Mouse (Mus musculus) layer of hippocampus, adult 18-20 months (tissue): ENCODE data around the gene Cabp2. TPM values are rescaled to one million over a fixed set of nuclear protein-coding genes. Genes with fewer than 3 reads are reported as not detected.
"Not testable (repeated sequence)": the region's sequence is repeated elsewhere in the genome, so short reads cannot be mapped to it uniquely, and the experiment has no call there.

ENCODE experiments used
- DNase-seq, 2 experiments: peaks; one replicate each; pipeline ENCODE4 v3.0.0; 2022; ENCODE audit warnings: low spot score in 2 of 2
- long read RNA-seq: library from polyadenylated mRNA; stranded (forward); transcript quantifications from one replicate; pipeline ENCODE4 v2.0.0, GENCODE M21; 2021
- total RNA-seq, 2 experiments: library from RNA; stranded (reverse); gene quantifications; 2 replicates each; pipeline ENCODE4 v1.2.3; 2021

Gene Cabp2
- not detected for total RNA-seq
- long read RNA-seq: 0 reads

DNA sequence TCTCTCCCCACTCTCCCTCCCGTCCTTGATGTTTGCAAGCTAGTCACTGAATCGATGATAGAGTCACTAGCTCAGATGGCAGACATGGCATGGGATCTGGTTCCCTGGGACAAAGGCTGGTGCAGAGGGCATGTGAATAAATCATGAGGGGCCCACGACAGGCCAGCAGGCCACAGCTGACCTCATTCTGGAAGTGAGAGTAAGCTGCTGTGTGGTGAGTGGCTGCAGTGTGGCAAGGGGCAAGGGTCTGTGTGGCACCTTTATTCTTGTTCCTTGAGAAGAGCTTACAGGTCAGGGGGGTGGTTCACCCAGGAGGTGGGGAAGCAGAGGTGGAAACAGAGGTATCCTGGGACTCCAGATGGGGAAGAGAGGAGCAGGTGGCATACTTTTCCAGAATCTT lies at the start of gene Cabp2:
Gene Cabp2, plus strand, starts transcription at position 185 of the 400 bp plus-strand sequence.
- DNase-seq: no peak

DNA sequence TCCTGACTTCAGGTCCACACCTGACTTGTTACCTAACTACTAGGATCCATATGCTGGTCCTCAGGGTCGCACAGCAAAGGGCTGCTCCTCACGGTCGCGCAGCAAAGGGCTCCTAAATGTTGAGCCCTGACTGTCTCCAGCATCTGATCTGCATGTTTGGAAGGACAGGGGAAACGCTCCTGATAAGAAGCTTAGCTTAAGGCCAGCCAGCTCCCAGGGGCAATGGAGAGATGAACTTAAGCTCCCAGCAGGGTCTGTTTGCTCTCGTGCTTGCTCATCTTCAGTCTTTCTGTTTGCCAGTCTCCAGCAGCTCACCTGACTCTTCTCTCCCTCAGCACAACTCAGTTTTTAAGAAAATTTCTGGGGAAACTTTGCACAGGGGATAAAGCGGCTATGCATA lies 48.7 kb upstream of the Cabp2 start:
- DNase-seq: no peak

DNA sequence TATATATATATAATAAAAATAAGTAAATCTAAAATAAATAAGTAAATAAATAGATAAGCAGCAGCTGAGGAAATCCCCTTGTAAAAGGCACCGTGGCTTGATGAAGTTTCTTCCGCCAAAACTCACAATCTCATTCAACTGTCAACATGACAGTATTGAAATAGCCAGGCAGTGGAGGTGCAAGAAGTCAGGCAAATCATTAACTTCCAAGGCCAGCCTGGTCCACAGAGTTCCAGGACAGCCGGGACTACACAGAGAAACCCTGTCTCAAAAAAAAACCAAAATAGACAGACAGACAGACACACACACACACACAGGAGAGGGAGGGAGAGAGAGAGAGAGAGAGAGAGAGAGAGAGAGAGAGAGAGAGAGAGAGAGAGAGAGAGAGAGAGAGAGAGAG lies 48.1 kb upstream of the Cabp2 start:
- DNase-seq: no peak

DNA sequence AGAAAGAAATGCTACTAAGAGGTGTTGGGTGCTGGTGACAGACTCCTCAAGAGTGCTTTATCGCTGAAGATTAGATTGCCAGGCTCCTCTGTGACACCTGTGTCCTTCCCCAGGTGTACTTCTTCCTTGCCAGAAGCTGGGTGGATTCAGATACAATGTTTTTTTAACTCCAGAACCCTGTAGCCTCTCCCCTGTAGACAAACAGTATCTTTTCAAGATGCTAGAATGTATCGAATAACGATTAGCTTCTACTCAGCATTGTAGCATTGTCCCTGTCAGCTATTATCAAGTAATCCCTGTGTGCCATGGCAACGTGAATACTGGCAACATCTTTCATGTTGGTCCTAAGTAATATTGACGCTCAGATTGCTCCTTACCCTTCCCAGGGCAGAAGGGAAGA lies 47.6 kb upstream of the Cabp2 start:
- no peak for DNase-seq

DNA sequence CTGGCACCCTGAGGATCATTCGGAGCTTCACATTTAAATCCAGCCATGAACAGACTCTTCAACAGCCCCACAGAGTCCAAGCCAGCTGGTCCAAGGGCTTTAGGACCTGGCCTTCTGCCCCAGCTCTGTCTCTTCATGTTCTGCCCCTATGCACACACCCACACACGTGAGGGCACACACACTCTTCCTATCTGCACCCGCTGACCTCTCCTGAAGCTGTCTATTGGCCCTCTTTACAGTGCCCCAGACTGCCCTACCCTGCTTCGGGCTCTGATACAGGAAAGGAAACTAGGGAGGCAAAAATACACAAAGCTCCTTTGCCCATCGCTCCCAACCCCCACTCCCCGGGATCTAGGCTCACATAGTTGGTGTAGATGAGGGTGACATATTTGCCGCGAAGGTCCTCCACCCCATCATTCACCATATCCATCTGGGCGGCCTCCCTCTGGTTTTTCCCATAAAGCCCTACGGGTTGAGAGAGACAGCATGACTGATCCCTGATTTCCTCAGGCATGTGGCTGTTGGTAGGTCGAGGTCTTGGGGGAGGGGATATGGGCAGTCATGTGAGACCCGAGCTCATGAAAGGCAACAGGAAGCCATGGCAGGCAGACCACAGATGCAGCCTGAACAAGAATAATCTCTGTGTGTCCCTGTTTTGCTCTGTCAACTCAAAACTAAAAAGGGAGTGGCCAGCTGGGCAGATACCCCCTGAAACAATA lies 44.9 kb upstream of the Cabp2 start:
- DNase-seq: no peak

DNA sequence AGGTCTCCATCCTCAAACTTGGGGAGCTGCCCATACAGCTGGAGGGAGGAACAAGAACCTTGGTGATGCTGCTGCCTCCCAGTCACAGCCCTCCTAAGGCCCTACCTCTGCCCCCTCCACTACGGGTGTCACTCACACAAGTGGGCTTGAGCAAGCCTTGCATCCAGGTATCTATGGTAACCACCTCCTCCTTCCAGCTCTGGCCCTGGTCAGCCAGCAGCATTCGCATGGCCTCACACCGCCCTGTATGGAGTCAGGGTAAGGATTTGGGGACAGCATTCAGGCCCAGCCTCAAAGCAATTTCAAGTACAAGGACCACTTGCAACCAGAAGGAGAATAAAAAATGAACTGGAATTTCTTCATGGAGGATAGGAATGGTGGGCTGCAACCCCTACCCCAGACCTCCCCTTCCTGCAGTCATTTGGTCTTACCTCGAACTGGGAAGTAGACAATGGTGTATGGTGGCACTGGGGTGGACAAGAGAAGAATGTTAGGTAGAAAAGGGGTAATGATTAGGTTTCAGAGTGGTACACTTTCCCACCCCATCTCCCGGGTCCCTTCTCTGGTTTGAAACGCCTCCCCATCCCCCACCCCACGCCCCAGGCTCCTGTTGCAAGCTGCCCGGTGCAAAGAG lies 44.1 kb upstream of the Cabp2 start:
- DNase-seq: not testable (repeated sequence)

DNA sequence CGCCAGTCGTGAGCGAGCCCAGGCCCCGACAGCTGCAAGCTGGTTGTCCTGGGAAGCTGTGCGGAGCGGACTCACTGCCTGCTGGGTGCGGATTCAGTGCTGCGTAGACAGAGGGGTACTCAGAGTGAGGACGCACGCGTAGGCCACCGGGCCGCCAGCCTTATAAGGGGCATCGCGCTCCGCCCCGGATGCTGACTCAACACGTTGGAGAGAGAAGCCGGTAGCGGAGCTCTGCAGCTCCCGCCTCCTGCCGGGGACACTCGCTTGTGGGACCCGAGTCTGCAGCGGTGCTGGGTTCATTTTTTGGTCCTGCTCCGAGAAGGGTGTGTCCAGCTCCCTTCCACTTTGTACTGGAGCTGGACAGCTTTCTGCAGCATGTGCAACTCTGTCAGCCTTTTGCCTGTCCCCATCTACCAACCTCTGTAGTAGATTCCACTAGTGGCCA lies 43.6 kb upstream of the Cabp2 start, which contains the start of gene Gstp1:
Gene Gstp1, minus strand, starts transcription at position 198 of the 445 bp plus-strand sequence.
- peak; percentile 89 to 94 for DNase-seq

DNA sequence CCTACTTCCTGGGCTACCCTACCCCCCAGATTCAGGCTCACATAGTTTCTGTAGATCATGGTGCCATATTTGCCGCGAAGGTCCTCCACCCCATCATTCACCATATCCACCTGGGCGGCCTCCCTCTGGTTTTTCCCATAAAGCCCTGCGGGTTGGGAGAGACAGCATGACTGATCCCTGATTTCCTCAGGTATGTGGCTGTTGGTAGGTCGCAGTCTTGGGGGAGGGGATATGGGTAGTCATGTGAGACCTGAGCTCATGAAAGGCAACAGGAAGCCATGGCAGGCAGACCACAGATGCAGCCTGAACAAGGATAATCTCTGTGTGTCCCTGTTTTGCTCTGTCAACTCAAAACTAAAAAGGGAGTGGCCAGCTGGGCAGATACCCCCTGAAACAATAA lies 40.4 kb upstream of the Cabp2 start:
- not testable (repeated sequence) for DNase-seq

DNA sequence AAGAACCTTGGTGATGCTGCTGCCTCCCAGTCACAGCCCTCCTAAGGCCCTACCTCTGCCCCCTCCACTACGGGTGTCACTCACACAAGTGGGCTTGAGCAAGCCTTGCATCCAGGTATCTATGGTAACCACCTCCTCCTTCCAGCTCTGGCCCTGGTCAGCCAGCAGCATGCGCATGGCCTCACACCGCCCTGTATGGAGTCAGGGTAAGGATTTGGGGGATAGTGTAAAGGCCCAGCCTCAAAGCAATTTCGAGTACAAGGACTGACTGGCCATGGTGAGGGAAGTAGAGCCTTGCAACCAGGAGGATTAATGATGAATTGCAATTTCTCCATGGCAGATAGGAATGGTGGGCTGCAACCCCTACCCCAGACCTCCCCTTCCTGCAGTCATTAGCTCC lies 39.9 kb upstream of the Cabp2 start:
- DNase-seq: not testable (repeated sequence)

DNA sequence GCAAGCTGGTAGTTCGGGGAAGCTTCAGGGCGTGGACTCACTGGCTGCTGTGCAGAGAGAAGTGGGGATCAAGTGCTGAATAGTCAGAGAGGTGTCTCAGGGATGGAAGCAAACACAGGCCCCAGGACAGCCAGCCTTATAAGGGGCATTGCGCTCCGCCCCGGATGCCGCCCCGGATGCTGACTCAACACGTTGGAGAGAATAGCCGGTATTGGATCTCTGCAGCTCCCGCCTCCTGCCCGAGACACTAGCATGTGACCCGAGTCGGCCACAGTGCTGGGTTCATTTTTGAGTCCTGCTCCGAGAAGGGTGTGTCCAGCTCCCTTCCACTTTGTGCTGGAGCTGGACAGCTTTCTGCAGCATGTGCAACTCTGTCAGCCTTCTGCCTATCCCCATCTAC lies 39.3 kb upstream of the Cabp2 start:
- DNase-seq: no peak

DNA sequence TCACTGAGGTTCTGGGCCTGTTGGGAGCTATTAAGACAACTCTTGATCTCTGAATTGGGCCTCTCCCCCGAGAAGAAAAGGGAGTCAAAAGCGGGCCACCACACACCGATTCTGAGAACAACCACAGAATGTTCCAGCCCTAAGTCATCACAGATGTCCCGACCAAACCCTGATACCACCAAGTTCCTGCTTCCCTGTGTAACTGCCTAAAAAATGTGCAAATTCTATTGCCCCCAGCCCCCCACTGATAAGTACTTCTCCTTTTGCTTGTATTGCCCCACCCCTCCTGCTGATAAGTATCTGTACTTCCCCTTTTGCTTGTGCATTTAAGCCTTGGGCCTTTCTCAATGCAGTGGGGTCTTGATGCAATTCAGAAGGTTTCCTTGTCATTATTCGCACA lies 37.3 kb upstream of the Cabp2 start:
- DNase-seq: not testable (repeated sequence)

DNA sequence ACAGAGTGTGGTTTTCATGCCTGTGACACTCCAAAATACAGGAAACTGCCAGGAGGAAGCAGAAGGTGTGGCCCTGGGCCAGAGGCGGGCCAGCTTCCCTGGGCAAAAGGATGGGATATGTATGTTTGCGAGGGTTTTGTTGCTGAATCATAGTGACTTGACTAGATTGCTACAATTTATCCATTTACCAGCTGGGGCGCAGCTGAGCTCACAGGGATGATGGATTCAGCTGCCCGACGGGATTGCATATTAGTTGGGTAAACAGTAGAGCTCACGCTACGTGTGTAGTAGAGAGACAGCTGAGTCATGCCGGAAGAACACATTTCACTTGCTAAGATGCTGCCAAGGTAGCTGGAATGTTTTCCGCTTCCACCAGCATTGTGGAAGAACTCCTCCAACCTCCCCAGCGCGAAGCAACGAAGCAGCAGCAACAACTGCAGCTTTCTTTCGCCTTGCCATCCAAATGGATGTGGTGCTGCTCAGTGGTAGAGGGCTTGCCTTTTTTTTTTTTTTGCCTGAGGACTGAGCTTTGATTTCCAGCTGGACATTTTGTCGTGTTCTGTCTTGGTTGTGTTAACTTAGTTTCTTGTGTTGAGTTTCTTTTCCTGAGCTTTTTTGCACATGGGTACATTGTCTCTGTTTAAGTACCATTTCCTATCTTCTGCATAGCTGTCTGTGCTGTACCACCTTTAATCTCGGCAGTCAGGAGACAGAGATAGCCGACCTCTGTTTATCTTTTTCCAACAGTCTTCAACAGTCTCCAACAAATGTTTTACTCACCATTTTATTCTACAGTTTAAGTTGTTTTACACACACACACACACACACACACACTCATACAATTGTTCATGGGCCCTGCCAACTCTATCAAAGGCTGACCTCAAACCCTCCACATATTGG lies 35.2 kb upstream of the Cabp2 start, which contains the start of gene Gstp2:
Gene Gstp2, minus strand, starts transcription at position 58 of the 900 bp plus-strand sequence.
- DNase-seq: peak; percentile 79 to 91

DNA sequence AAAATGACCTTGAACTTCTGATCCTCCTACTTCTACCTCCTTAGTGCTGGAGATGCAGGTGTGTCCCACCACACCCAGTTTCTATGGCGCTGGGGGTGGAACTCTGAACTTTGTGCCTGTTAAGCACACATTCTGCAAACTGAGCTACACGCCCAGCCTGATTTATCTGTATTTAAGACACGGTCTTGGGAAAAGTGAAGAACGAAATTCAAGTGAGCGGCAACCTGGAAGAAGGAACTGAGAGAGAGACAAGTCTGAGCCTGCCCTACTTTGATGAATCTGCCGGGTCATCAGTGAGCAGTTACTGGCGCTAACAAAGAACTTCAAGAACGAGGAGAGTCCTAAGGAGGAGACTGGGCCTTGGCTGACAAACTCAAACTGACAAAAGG lies 34.5 kb upstream of the Cabp2 start:
- no peak for DNase-seq

DNA sequence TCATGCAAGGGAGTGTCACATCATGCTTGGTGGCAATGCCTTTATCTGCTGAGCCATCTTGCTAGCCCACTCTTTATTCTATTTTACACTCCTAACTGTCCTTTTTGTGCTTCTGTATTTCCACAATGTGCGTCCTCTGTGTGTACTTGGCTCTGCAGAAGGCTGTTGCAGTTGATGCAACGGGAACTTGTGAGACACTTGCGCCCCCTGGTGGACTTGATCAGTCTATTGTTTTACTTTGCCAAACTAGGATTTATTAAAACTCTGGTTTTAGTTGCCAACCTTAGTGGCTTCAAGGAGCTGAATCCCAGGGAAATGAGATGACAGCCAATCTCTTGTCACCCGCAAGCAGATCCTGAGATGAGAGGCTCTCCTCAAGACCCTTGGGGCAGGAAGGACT lies 33.5 kb upstream of the Cabp2 start:
- DNase-seq: peak in 1 of 2 experiments; percentile 81

DNA sequence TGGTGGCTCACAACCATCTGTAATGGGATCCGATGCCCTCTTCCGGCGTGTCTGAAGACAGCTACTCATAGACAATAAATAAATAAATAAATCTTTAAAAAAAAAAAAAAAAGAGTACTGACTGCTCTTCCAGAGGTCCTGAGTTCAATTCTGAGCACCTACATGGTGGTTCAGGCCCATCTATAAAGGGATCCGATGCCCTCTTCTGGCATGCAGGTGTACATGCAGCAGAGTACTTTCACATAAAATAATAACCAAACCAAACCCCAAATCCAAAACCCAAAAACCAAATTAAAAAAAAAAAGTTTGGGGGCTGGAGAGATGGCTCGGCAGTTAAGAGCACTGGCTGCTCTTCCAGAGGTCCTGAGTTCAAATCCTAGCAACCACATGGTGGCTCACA lies 32.3 kb upstream of the Cabp2 start:
- DNase-seq: not testable (repeated sequence)

DNA sequence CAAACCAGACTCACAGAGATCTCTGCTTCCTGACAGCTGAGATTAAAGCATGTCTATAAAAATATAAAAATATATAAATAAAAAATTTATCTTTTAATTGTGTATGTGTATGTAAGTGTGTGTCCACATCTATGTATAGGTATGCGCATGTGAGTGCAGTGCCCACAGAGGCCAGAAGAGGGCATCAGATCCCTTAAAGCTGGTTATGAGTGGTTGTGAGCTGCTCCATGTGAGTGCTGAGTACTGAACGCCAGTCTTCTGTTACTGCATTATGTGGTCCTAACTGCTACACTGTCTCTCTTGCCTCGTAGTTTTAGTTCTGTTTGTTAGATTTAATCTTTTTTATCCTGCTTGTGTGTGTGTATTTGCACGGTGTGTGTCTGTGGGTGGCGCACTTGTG lies 30.4 kb upstream of the Cabp2 start:
- DNase-seq: no peak

DNA sequence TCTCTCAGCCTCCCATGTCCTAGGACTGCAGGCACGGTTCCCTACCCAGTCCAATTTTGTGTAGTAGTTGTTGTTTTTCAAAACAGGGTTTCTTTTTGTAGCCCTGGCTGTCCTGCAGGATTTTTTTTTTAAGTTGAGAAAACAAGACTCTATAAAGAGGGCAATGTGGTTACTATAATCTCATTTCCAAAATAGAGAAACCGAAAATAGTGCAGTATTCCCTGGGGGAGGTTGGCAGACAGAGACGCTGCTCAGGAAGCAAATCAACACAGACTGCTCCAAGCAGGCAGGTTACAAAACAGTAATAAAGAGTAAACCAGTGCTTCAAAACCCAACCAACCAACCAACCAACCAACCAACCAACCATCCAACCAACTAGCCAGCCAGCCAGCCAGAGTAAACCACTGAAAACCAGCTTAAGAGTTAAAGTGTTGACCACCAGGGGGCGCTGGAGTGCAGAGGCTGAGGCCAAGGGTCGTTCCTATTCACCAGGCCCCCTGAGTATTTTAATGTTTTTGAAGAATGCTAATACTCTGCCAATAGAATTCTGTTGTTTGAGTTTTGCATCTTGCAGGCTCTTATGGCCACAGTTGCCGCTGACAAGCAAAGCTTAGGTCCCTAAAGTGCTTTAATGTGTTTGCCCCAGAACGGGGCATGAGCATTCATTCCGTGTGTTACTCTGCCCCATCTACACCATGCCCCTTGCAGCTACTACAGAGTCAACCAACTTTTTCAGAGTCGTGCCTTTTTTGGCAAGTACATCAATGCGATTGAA lies 29.4 kb upstream of the Cabp2 start:
- DNase-seq: peak in 1 of 2 experiments; percentile 54

DNA sequence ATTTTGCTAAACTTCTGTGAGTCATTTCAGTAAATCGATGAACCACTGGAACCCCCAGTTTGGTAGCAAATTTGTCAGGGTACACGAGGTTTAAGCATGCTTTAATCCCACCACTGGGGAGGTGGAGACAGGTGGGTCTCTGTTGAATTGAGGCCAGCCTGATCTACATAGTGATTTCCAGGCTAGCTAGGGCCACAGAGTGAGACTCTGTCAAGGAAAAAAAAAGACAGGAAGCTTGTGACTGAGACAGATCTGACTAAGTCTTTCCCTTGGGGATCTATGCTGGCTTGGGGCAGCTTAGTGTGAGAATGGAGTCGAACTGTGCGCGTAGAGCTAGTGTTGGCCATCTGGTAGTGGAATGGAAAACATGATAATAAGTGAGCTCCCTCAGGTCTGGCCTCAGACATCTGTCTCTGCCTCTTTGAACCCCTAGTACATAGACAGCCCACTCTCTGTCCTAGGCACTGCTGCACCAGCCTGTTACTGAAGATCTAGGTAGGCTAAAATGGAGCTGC lies 28.8 kb upstream of the Cabp2 start:
- DNase-seq: no peak

DNA sequence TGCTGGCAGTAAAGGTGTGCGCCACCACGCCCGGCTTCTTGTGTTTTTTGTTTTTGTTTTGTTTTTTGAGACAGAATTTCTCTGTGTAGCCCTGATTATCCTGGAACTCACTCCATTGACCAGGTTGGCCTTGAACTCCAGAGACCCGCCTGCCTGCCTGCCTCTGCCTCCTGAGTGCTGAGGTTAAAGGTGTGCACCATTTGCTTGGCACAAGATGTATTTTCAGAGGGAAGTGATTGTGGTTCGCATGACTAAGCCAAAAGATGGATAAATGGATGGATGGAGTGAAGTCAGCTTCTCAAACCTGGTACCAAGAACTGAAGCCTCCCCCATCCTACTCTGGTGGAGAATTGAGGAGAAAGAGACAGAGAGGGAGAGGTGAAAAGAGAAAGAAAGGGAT lies 26.8 kb upstream of the Cabp2 start:
- DNase-seq: no peak

DNA sequence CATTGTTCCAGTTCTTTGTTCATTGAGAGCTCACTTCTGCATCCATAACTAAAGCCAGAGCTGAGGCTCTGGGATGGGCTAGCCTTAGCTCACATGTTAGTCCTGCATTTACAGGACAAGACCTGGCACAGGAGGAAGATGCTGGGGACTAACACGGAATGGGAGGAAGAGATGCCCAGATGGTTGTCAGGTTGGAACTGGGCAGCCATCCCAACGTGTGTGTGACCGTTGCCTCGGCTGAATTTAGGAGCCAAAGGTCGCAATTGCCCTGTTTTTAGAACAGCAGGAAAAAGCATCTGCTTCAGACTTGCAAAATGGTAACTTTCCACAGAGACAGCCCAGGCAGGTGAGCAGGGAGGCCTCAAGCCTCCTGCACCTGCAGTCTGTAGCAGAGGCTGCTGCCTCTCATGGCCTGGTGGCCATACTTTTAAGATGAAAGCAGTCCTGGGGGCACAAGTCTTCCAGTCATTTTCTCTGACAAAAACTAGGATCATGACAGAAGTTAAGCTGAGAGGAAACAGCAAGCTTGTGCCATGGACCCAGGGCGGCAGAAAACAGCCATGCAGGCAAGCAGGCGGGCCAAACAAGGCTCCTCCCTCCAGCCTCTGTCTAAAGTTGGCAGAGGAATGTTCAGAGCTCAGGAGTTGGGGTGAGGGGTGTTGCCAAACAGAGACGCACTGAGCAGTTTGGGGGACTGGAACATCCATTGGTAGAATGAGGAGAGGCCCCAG lies 26.0 kb upstream of the Cabp2 start:
- DNase-seq: no peak
